Mouse (Mus musculus) forebrain, embryonic 15.5 days (tissue): ENCODE results near the gene Rhof. TPM values are rescaled to one million over a fixed set of nuclear protein-coding genes. Genes with fewer than 3 reads are reported as not detected.

Experiments used
- ATAC-seq: fragments of 200-750 bp; cut with Nextera tagmentation; replicated peaks from 2 replicates; pipeline ENCODE4 v1.8.0; 2017; ENCODE audit warnings: mild to moderate bottlenecking, moderate TSS enrichment, moderate library complexity
- H3K27ac ChIP-seq: fragments of 300-500 bp; sonication (generic); replicated peaks from 2 replicates; pipeline ENCODE4 v1.5.1; 2015; ENCODE audit warnings: mild to moderate bottlenecking, inconsistent platforms
- H3K27me3 ChIP-seq: fragments of 300-500 bp; sonication (generic); 2 replicates; pipeline ENCODE4 v1.6.1; 2015; ENCODE audit warnings: inconsistent platforms
- H3K36me3 ChIP-seq: fragments of 300-500 bp; sonication (generic); 2 replicates; pipeline ENCODE4 v1.6.1; 2015; ENCODE audit warnings: mild to moderate bottlenecking, inconsistent platforms
- H3K4me1 ChIP-seq: fragments of 300-500 bp; sonication (generic); 2 replicates; pipeline ENCODE4 v1.6.1; 2015; ENCODE audit warnings: inconsistent platforms
- H3K4me2 ChIP-seq: fragments of 300-500 bp; sonication (generic); replicated peaks from 2 replicates; pipeline ENCODE4 v1.6.1; 2015; ENCODE audit warnings: mild to moderate bottlenecking, inconsistent platforms
- H3K4me3 ChIP-seq: fragments of 300-500 bp; sonication (generic); 2 replicates; pipeline ENCODE4 v1.5.1; 2015; ENCODE audit warnings: mild to moderate bottlenecking, inconsistent platforms
- H3K9ac ChIP-seq: fragments of 300-500 bp; sonication (generic); replicated peaks from 2 replicates; pipeline ENCODE4 v1.6.1; 2015; ENCODE audit warnings: mild to moderate bottlenecking, inconsistent platforms
- H3K9me3 ChIP-seq: fragments of 300-500 bp; sonication (generic); 2 replicates; pipeline ENCODE4 v1.6.1; 2016; ENCODE audit warnings: inconsistent platforms
- WGBS: fragments of 180-500 bp; shearing (Covaris S2); methylation state at CpG from one replicate; pipeline ENCODE4 v1.1.7; 2015; ENCODE audit warnings: mixed read lengths; 5-methylcytosine and 5-hydroxymethylcytosine counted together
- polyA plus RNA-seq: library from polyadenylated mRNA; unstranded; fragments of >200 nt; fragmentation: Nextera tagmentation; extraction: Ambion mirVana; gene quantifications from 2 replicates; pipeline ENCODE4 v1.2.1, GENCODE M21; 2015

Gene Rhof
- polyA plus RNA-seq, 1 experiment from 2014 or later: 12.4 TPM

DNA sequence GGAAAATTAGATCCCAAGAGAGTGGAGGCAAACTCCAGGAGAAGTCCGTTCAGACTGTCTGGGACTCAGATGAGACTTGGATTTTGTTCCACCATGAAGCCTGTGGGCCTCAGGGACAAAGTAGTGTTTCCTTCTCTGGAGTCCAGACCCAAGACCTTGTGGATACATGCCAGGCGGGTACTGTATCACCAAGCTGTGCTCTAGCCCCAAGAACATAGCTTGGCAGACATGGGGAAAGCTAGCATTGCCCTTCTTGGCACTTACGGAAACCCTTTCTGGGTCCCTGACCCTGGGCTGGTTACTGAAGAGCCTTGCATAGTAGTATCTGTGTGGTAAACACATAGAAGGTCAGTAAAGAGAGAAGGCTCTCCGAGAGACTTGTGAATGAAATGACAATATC lies 27.0 kb upstream of the Rhof start:
- no peaks in the 10 kb centered on the region for H3K27me3 ChIP-seq
- WGBS: 90% methylated on average over 4 of the region's 4 CpGs
- no peaks in the 10 kb centered on the region for H3K9me3 ChIP-seq
- no peak overlapping the region for H3K4me3 ChIP-seq
- no peak overlapping the region for H3K9ac ChIP-seq
- H3K36me3 ChIP-seq: peaks cover 85% of the 10 kb centered on the region
- ATAC-seq: no peak
- H3K4me1 ChIP-seq: no peaks in the 10 kb centered on the region
- no peak overlapping the region for H3K4me2 ChIP-seq
- no peak overlapping the region for H3K27ac ChIP-seq

GRCm38 (mm10) chr5:123157972-123158371 lies 25.5 kb upstream of the Rhof start:
- Histone ChIP-seq H3K36me3 (peaks cover 84% of the 10 kb centered on the region), H3K4me3 (no peak overlapping the region), H3K9ac (no peak overlapping the region), H3K4me2 (no peak overlapping the region), H3K4me1 (no peaks in the 10 kb centered on the region), H3K9me3 (no peaks in the 10 kb centered on the region), H3K27ac (no peak overlapping the region), H3K27me3 (no peaks in the 10 kb centered on the region)
- ATAC-seq: no peak
- 91% methylated on average over 4 of the region's 4 CpGs for WGBS

DNA sequence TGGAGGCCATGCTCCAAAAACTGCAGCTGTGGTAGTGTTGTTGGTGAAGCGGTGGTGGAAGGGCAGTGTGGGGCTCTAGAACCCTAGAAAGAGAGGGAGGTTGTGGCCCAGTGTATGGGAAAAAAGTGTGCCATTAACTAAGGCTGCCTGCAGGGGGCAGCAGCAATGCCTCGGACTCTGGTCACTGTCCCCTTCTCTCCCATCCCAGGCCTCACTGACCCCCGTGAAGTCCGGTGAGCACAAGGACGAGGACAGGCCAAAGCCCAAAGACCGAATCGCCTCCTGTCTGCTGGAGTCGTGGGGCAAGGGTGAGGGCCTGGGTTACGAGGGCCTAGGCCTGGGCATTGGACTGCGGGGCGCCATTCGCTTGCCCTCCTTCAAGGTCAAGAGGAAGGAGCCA lies 24.3 kb upstream of the Rhof start:
- Histone ChIP-seq H3K4me2 (no peak overlapping the region), H3K9me3 (no peaks in the 10 kb centered on the region), H3K27me3 (no peaks in the 10 kb centered on the region), H3K36me3 (peaks cover 85% of the 10 kb centered on the region), H3K9ac (no peak overlapping the region), H3K4me3 (no peak overlapping the region), H3K4me1 (peaks cover under 1% of the 10 kb centered on the region; the same call in 1 of the 2 replicates), H3K27ac (no peak overlapping the region)
- WGBS: 91% methylated on average over 12 of the region's 12 CpGs
- ATAC-seq: no peak

- H3K27ac ChIP-seq: no peak overlapping the region
- H3K4me2 ChIP-seq: no peak overlapping the region
- no peak for ATAC-seq
- H3K4me1 ChIP-seq: peaks cover 14% of the 10 kb centered on the region
- no peaks in the 10 kb centered on the region for H3K27me3 ChIP-seq
- H3K4me3 ChIP-seq: no peak overlapping the region
- peaks cover 76% of the 10 kb centered on the region for H3K36me3 ChIP-seq
- H3K9ac ChIP-seq: no peak overlapping the region
- 53% methylated on average over 7 of the region's 7 CpGs for WGBS
- no peaks in the 10 kb centered on the region for H3K9me3 ChIP-seq
Measured at GRCm38 (mm10) chr5:123155425-123155824, 22.9 kb upstream of the Rhof start.

- Histone ChIP-seq H3K9me3 (no peaks in the 10 kb centered on the region), H3K4me1 (peaks cover 38% of the 10 kb centered on the region), H3K9ac (no peak overlapping the region), H3K27me3 (no peaks in the 10 kb centered on the region), H3K36me3 (peaks cover 62% of the 10 kb centered on the region), H3K4me3 (no peak overlapping the region), H3K27ac (no peak overlapping the region), H3K4me2 (no peak overlapping the region)
- no peak for ATAC-seq
- WGBS: 71% methylated on average over 1 of the region's 1 CpGs
Measured at GRCm38 (mm10) chr5:123152901-123153300, 20.4 kb upstream of the Rhof start.

- H3K36me3 ChIP-seq: peaks cover 62% of the 10 kb centered on the region
- H3K4me3 ChIP-seq: no peak overlapping the region
- WGBS: 95% methylated on average over 19 of the region's 19 CpGs
- no peaks in the 10 kb centered on the region for H3K27me3 ChIP-seq
- no peak overlapping the region for H3K27ac ChIP-seq
- no peak for ATAC-seq
- H3K9me3 ChIP-seq: no peaks in the 10 kb centered on the region
- H3K4me2 ChIP-seq: peak overlapping the region; percentile 70; the same call in 1 of the 2 replicates
- H3K4me1 ChIP-seq: peaks cover 40% of the 10 kb centered on the region
- H3K9ac ChIP-seq: no peak overlapping the region
Measured at GRCm38 (mm10) chr5:123151707-123152362, 19.3 kb upstream of the Rhof start.

- Histone ChIP-seq H3K9ac (peak overlapping the region; percentile 34), H3K4me2 (peak overlapping the region; percentile 70), H3K36me3 (peaks cover 61% of the 10 kb centered on the region), H3K27ac (no peak overlapping the region), H3K9me3 (no peaks in the 10 kb centered on the region), H3K4me1 (peaks cover 46% of the 10 kb centered on the region), H3K4me3 (peak overlapping the region; percentile 45), H3K27me3 (no peaks in the 10 kb centered on the region)
- WGBS: 36% methylated on average over 7 of the region's 7 CpGs
- ATAC-seq: no peak
Measured at GRCm38 (mm10) chr5:123151077-123151476, 18.6 kb upstream of the Rhof start.

DNA sequence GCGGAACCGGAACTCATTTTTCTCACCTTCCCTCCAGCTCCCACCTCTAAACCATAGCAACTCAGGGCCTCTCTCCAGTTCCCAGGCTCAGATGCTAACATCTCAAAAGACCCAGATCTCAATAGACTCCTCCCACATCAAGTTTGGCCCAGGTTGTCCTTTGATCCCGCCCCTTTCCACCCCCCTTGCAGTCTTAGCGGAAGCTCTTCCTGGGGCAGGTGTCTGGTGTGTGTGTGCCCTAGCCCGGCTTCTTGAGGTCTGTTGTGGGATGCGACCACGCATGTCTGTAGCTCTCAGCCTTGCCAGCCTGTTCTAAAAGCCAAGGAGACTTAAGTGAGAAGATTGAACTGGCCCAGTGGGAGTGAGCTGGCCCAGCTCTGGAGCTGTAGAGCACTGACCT lies 18.1 kb upstream of the Rhof start:
- H3K9ac ChIP-seq: peak overlapping the region; percentile 34
- H3K4me3 ChIP-seq: peak overlapping the region; percentile 45
- H3K4me1 ChIP-seq: peaks cover 50% of the 10 kb centered on the region
- 48% methylated on average over 7 of the region's 7 CpGs for WGBS
- peaks cover 59% of the 10 kb centered on the region for H3K36me3 ChIP-seq
- no peak for ATAC-seq
- no peaks in the 10 kb centered on the region for H3K27me3 ChIP-seq
- no peak overlapping the region for H3K27ac ChIP-seq
- peak overlapping the region; percentile 70 for H3K4me2 ChIP-seq
- H3K9me3 ChIP-seq: no peaks in the 10 kb centered on the region

- no peak overlapping the region for H3K27ac ChIP-seq
- no peaks in the 10 kb centered on the region for H3K27me3 ChIP-seq
- H3K4me2 ChIP-seq: peak overlapping the region; percentile 70
- peak; percentile 81 for ATAC-seq
- 9% methylated on average over 19 of the region's 19 CpGs for WGBS
- no peaks in the 10 kb centered on the region for H3K9me3 ChIP-seq
- peaks cover 59% of the 10 kb centered on the region for H3K4me1 ChIP-seq
- peak overlapping the region; percentile 45 for H3K4me3 ChIP-seq
- H3K36me3 ChIP-seq: peaks cover 57% of the 10 kb centered on the region
- H3K9ac ChIP-seq: peak overlapping the region; percentile 40
Measured at GRCm38 (mm10) chr5:123149451-123150400, 17.2 kb upstream of the Rhof start.

- Histone ChIP-seq H3K27me3 (no peaks in the 10 kb centered on the region), H3K4me3 (no peak overlapping the region), H3K9me3 (no peaks in the 10 kb centered on the region), H3K27ac (no peak overlapping the region), H3K36me3 (peaks cover 43% of the 10 kb centered on the region), H3K4me2 (no peak overlapping the region), H3K4me1 (peaks cover 72% of the 10 kb centered on the region), H3K9ac (peak overlapping the region; percentile 16; the same call in 1 of the 2 replicates)
- no peak for ATAC-seq
- 80% methylated on average over 25 of the region's 25 CpGs for WGBS
Measured at GRCm38 (mm10) chr5:123148073-123148722, 15.7 kb upstream of the Rhof start.

DNA sequence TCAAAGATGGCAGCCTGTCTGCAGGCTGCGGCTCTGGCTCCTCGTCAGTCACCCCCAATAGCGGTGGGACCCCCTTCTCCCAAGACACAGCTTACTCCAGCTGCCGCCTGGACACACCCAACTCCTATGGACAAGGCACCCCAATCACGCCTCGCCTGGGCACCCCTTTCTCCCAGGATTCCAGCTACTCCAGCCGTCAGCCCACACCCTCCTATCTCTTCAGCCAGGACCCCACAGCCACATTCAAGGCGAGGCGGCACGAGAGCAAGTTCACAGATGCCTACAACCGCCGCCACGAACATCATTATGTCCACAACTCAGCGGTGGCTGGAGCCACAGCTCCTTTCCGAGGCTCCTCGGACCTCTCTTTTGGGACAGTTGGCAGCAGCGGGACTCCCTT lies 15.1 kb upstream of the Rhof start:
- Histone ChIP-seq H3K9me3 (no peaks in the 10 kb centered on the region), H3K27me3 (no peaks in the 10 kb centered on the region), H3K9ac (no peak overlapping the region), H3K27ac (no peak overlapping the region), H3K36me3 (peaks cover 37% of the 10 kb centered on the region), H3K4me2 (no peak overlapping the region), H3K4me3 (no peak overlapping the region), H3K4me1 (peaks cover 72% of the 10 kb centered on the region)
- WGBS: 84% methylated on average over 17 of the region's 17 CpGs
- ATAC-seq: no peak

DNA sequence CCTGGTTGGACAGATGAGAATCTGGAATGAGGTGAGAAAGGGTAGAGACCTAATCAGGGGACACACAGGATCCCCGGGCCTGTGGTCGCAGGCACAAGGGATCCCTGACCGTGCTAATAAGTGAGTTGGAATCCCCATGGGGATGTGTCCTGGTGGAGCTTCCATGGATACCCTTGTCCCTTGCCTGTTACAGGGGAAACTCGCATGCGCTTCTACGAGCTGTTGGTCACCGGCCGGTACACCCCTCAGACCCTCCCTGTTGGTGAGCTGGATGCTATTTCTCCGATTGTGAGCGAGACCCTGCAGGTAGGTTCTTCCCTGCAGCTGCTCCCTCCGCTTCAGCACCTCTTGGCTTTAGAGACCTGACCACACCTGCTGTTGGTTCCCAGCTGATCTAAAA lies 13.9 kb upstream of the Rhof start:
- ATAC-seq: no peak
- Histone ChIP-seq H3K4me3 (no peak overlapping the region), H3K27me3 (no peaks in the 10 kb centered on the region), H3K9me3 (no peaks in the 10 kb centered on the region), H3K4me2 (no peak overlapping the region), H3K36me3 (peaks cover 26% of the 10 kb centered on the region), H3K27ac (no peak overlapping the region), H3K4me1 (peaks cover 67% of the 10 kb centered on the region), H3K9ac (no peak overlapping the region)
- 88% methylated on average over 11 of the region's 11 CpGs for WGBS
